Mouse (Mus musculus): ENCODE data around the gene Sdc3. TPM values are rescaled to one million over a fixed set of nuclear protein-coding genes. Genes with fewer than 3 reads are reported as not detected.

Gene Sdc3
- polyA plus RNA-seq, 1 experiment, result 18.1 TPM

DNA sequence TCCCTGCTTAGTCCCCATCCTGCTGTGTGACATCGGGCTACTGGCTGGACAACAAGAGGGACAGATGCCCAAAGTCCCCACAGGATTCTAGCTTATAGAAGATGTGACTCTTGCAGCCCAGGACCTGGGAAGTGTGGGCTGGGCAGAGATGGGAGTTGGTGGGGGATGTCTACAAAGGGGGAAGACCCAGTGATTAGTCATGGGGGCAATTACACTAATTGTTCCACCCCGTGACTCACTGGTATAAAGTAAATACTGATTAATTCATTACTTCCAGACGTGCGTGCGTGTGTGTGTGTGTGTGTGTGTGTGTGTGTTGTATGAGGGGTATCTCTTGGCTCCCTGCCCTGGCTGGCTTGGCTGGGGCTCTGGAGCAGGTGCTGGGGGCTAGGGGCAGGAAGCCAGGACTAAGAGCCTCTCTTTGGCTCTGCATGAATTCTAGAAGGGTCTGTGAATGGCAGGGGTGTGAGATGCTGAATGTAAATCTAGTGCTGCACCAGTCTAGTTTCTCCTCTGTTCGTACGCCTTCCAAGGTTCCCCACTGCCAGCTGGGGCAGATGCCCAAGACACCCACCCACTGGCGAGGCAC is 22.5 kb downstream of the Sdc3 start:
- 80% methylated on average over 8 of the region's 8 CpGs for WGBS
- no peak for TF ChIP-seq CTCF (IDR thresholded peaks at IDR 0.05; ENCODE audit: control insufficient read depth, insufficient read depth, low read length)
- TF ChIP-seq POLR2A (IDR thresholded peaks at IDR 0.05; ENCODE audit: borderline replicate concordance, control insufficient read depth, low read depth, low read length), result no peak
- Histone ChIP-seq H3K27ac (ENCODE audit: control insufficient read depth, insufficient read depth, low read depth, low read length, poor library complexity) (no peak overlapping the region), H3K4me3 (replicated peaks; ENCODE audit: control insufficient read depth, low read depth, low read length) (no peak overlapping the region), H3K4me1 (ENCODE audit: control insufficient read depth, insufficient read depth, low read length) (no peaks in the 10 kb centered on the region; the same call in 1 of the 2 replicates)

DNA sequence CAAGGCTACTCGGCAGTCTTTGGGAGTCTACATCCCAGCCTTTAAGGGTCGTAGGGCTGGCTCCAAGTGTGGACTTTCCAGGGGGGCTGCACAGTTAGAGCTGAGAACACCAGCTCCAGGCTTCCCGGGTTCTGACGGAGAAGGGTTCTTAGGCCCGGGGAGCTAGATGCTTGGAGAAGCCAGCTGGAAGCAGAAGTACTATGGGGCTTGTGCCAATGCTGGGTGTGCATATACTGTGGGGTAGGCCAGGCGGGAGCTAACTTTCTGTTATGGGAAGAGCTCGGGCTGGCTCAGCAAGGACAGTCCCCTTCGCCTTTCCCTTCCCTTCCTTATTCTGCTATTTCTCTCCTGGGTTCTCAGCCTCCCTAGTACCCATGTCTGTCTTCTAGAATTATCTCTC is 23.5 kb downstream of the Sdc3 start:
- no peaks in the 10 kb centered on the region; the same call in 1 of the 2 replicates for H3K4me1 ChIP-seq (ENCODE audit: control insufficient read depth, insufficient read depth, low read length)
- TF ChIP-seq POLR2A (IDR thresholded peaks at IDR 0.05; ENCODE audit: borderline replicate concordance, control insufficient read depth, low read depth, low read length) (no peak), CTCF (IDR thresholded peaks at IDR 0.05; ENCODE audit: control insufficient read depth, insufficient read depth, low read length) (no peak)
- WGBS, result 77% methylated on average over 8 of the region's 8 CpGs
- H3K4me3 ChIP-seq (replicated peaks; ENCODE audit: control insufficient read depth, low read depth, low read length), result no peak overlapping the region
- no peak overlapping the region for H3K27ac ChIP-seq (ENCODE audit: control insufficient read depth, insufficient read depth, low read depth, low read length, poor library complexity)

DNA sequence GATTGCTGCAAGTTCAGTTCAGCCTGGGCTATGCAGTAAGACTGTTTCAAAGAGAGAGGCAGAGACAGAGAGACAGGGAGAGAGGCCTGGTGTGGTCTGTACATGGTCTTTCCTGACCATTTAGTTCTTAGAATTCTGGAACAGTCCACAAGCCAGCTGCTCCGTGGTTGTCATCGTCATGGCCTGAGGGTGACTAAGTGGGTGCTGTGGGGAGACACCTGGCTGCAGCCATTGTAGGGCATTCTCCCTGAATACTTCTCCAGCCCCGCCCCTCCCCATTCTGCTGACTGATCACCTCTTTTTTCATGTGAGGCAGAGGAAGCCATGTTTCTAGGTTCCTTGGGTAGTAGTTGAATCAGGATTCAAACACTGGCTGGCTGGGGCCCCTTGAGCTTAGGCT is 27.5 kb downstream of the Sdc3 start:
- TF ChIP-seq CTCF (IDR thresholded peaks at IDR 0.05; ENCODE audit: control insufficient read depth, insufficient read depth, low read length), result no peak
- no peak for TF ChIP-seq POLR2A (IDR thresholded peaks at IDR 0.05; ENCODE audit: borderline replicate concordance, control insufficient read depth, low read depth, low read length)
- no peak overlapping the region for H3K27ac ChIP-seq (ENCODE audit: control insufficient read depth, insufficient read depth, low read depth, low read length, poor library complexity)
- H3K4me3 ChIP-seq (replicated peaks; ENCODE audit: control insufficient read depth, low read depth, low read length), result no peak overlapping the region
- WGBS, result 75% methylated on average over 3 of the region's 3 CpGs
- no peaks in the 10 kb centered on the region for H3K4me1 ChIP-seq (ENCODE audit: control insufficient read depth, insufficient read depth, low read length)

DNA sequence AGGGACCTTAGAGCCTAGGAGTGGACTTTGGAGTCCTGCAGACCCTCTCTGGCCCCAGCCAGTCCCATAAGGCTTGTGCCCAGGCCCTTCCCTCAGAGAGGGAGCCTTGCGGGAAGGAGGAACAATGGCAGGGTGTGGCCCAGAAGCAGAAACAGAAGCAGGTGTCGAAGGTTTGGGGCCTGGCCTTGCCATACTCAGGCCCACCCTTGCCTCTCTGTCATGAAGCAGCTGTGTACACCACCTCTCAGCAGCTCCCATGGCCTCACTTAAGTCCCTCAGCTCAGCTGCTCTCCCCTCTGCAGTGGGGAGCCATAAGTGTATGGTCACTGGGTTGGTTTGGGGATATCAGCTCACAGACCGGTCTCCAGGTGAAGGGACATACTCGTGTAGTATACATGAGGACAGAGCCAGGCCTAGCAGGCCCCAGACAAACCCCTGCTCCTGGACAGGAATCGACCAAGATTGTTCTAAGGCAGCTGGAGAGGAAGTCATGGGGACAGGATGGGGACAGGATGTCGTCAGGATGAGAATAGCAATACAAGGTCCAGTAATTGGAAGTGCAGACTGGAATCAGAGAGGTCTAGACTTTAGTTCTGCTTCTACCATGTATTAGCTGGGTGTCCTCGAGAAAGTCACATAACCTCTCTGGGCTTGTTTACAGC is 28.4 kb downstream of the Sdc3 start:
- no peak overlapping the region for H3K4me3 ChIP-seq (replicated peaks; ENCODE audit: control insufficient read depth, low read depth, low read length)
- H3K27ac ChIP-seq (ENCODE audit: control insufficient read depth, insufficient read depth, low read depth, low read length, poor library complexity), result no peak overlapping the region; the same call in 1 of the 2 replicates
- TF ChIP-seq CTCF (IDR thresholded peaks at IDR 0.05; ENCODE audit: control insufficient read depth, insufficient read depth, low read length) (no peak), POLR2A (IDR thresholded peaks at IDR 0.05; ENCODE audit: borderline replicate concordance, control insufficient read depth, low read depth, low read length) (no peak)
- 64% methylated on average over 7 of the region's 7 CpGs for WGBS
- no peaks in the 10 kb centered on the region for H3K4me1 ChIP-seq (ENCODE audit: control insufficient read depth, insufficient read depth, low read length)

DNA sequence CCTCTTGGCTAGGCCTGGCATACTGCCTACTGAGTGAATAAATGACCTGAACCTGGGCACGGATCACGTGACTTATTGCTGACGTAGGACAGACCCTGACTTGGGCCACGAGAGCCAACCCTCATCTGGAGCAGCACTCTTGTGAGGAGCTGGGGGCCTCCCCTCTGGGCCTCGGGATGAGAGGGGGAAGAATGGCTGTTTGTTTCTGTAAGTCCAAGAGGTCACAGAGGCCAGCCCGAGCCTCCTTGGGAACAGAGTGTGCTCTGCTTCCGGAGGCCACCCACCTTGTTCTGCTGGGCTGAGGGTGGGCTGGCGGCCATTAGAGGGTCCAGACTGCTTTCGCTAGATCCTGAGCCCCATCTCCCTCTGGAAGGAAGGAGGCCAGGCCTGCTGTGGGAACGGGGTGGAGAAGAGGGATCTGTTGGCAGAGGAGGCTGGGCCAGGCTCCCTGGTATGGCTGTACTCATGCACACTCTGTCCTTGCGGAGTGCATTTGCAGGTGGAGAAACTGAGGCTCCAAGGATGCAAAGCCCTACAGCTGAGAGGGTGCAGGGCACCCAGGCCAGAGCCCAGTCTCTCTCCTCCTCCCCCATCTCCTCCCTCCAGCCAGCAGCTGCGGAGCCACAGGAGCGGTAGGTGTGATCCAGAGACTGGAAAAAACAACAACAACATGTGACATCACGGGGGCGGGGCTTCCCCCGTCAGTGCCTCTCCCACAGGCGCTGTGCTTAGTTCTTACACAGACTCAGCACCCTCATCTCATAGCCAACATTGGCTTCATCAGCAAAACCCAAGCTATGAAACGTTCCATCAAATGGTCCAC is 36.7 kb downstream of the Sdc3 start:
- 47% methylated on average over 18 of the region's 18 CpGs for WGBS
- H3K4me3 ChIP-seq (replicated peaks; ENCODE audit: control insufficient read depth, low read depth, low read length), result no peak overlapping the region
- no peaks in the 10 kb centered on the region for H3K4me1 ChIP-seq (ENCODE audit: control insufficient read depth, insufficient read depth, low read length)
- TF ChIP-seq POLR2A (IDR thresholded peaks at IDR 0.05; ENCODE audit: borderline replicate concordance, control insufficient read depth, low read depth, low read length) (no peak), CTCF (IDR thresholded peaks at IDR 0.05; ENCODE audit: control insufficient read depth, insufficient read depth, low read length) (no peak)
- H3K27ac ChIP-seq (ENCODE audit: control insufficient read depth, insufficient read depth, low read depth, low read length, poor library complexity), result no peak overlapping the region

DNA sequence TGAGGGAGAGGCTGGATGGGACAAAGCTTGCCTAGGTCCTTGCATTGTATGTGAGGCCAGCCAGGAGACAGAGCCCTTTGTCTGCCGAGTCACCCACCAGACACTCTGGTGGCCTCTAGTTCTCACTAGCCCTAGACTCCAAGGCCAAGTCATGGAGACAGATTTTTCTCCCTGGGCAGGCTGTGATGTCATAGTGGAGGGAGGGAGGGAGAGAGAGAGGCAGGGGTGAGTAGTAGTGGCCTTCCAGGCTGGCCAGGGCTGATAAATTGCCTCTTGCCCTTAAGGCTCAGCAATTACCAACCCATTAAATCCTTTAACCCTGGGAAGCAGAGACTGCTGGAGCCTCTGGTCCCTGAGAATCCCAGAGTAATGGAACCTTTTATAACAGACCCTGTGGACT is 41.8 kb downstream of the Sdc3 start:
- 46% methylated on average over 1 of the region's 1 CpGs for WGBS
- Histone ChIP-seq H3K4me1 (ENCODE audit: control insufficient read depth, insufficient read depth, low read length) (no peaks in the 10 kb centered on the region), H3K4me3 (replicated peaks; ENCODE audit: control insufficient read depth, low read depth, low read length) (no peak overlapping the region), H3K27ac (ENCODE audit: control insufficient read depth, insufficient read depth, low read depth, low read length, poor library complexity) (no peak overlapping the region)
- TF ChIP-seq POLR2A (IDR thresholded peaks at IDR 0.05; ENCODE audit: borderline replicate concordance, control insufficient read depth, low read depth, low read length) (no peak), CTCF (IDR thresholded peaks at IDR 0.05; ENCODE audit: control insufficient read depth, insufficient read depth, low read length) (no peak)

DNA sequence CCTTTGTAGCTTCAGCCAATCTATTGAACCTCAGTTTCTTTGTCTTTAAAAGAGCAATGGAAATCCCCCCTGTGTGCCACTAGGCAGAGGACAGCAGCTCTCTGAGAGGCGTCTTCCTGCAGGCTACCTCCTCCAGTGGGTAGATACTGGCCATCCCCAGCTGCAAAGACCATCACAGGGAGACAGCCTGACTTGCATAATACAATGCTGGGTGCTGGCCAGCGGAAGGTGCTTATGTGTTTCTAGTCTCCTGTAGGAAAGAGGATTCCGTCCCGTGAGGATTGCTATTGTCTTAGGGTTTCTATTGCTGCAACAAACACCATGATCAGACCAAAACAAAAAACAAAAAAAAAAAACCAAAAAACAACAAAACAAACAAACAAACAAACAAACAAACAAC is 43.2 kb downstream of the Sdc3 start:
- H3K27ac ChIP-seq (ENCODE audit: control insufficient read depth, insufficient read depth, low read depth, low read length, poor library complexity), result no peak overlapping the region
- no peak overlapping the region for H3K4me3 ChIP-seq (replicated peaks; ENCODE audit: control insufficient read depth, low read depth, low read length)
- WGBS, result 84% methylated on average over 4 of the region's 4 CpGs

More for the DNA sequence above, 43.2 kb downstream of the Sdc3 start:
- H3K4me1 ChIP-seq (ENCODE audit: control insufficient read depth, insufficient read depth, low read length), result no peaks in the 10 kb centered on the region
- TF ChIP-seq CTCF (IDR thresholded peaks at IDR 0.05; ENCODE audit: control insufficient read depth, insufficient read depth, low read length) (no peak), POLR2A (IDR thresholded peaks at IDR 0.05; ENCODE audit: borderline replicate concordance, control insufficient read depth, low read depth, low read length) (no peak)

All from bone marrow, adult 2 months (tissue).